Mouse (Mus musculus) myocyte (in vitro differentiated cells): Measurements from ENCODE around the gene Kremen1. TPM values are rescaled to one million over a fixed set of nuclear protein-coding genes. Genes with fewer than 3 reads are reported as not detected.

Experiments used
- H3K27me3 ChIP-seq: one replicate; pipeline ENCODE4 v1.6.1; 2011; ENCODE audit not compliant: control insufficient read depth, insufficient read depth, insufficient read length
- H3K36me3 ChIP-seq: one replicate; pipeline ENCODE4 v1.6.1; 2011; ENCODE audit not compliant: control insufficient read depth, insufficient read depth
- H3K4me2 ChIP-seq: one replicate; pipeline ENCODE4 v1.6.1; 2011; ENCODE audit warnings: low read depth, control low read depth
- H3K4me3 ChIP-seq: one replicate; pipeline ENCODE4 v1.5.1; 2011; ENCODE audit warnings: mild to moderate bottlenecking, control low read depth, moderate library complexity
- H3K79me2 ChIP-seq: one replicate; pipeline ENCODE4 v1.6.1; 2011; ENCODE audit not compliant: control insufficient read depth, insufficient read depth
- H3ac ChIP-seq: one replicate; pipeline ENCODE4 v1.6.1; 2011; ENCODE audit not compliant: control insufficient read depth, insufficient read length
- CEBPB ChIP-seq: IDR thresholded peaks from 2 replicates; pipeline ENCODE4 v1.6.1; 2011; ENCODE audit warnings: mild to moderate bottlenecking, moderate library complexity; ENCODE audit not compliant: poor library complexity, insufficient read depth, severe bottlenecking
- E2F4 ChIP-seq: IDR thresholded peaks from one replicate; pipeline ENCODE4 v1.6.1; 2011; ENCODE audit warnings: mild to moderate bottlenecking, control low read depth, moderate library complexity; ENCODE audit not compliant: insufficient read depth
- MAX ChIP-seq: IDR thresholded peaks from one replicate; pipeline ENCODE4 v1.6.1; 2011; ENCODE audit warnings: low read depth, mild to moderate bottlenecking, control low read depth
- MYOD1 ChIP-seq, 3 experiments: IDR thresholded peaks; one replicate each; pipeline ENCODE4 v1.6.1; 2011; ENCODE audit warnings: control low read depth in 2 of 3, low read depth in 2 of 3, mild to moderate bottlenecking in 2 of 3, moderate library complexity in 1 of 3; ENCODE audit not compliant: insufficient read length in 2 of 3, control insufficient read depth in 1 of 3
- MYOG ChIP-seq, 3 experiments: IDR thresholded peaks; one replicate each; pipeline ENCODE4 v1.6.1; 2011; ENCODE audit warnings: control low read depth in 2 of 3, low read depth in 2 of 3, mild to moderate bottlenecking in 2 of 3; ENCODE audit not compliant: insufficient read length in 2 of 3, control insufficient read depth in 1 of 3, insufficient read depth in 1 of 3
- POLR2A ChIP-seq: IDR thresholded peaks from one replicate; pipeline ENCODE4 v1.6.1; 2011; ENCODE audit warnings: low read depth, mild to moderate bottlenecking, control low read depth, moderate library complexity; ENCODE audit not compliant: insufficient read length
- POLR2AphosphoS2 ChIP-seq: IDR thresholded peaks from one replicate; pipeline ENCODE4 v1.6.1; 2011; ENCODE audit warnings: low read depth, control low read depth; ENCODE audit not compliant: insufficient read length
- REST ChIP-seq: IDR thresholded peaks from one replicate; pipeline ENCODE4 v1.6.1; 2011; ENCODE audit warnings: mild to moderate bottlenecking, control low read depth, moderate library complexity; ENCODE audit not compliant: insufficient read depth, insufficient read length
- SRF ChIP-seq: IDR thresholded peaks from one replicate; pipeline ENCODE4 v1.6.1; 2011; ENCODE audit warnings: low read depth; ENCODE audit not compliant: control insufficient read depth, insufficient read length
- TCF12 ChIP-seq: IDR thresholded peaks from one replicate; pipeline ENCODE4 v1.6.1; 2011; ENCODE audit warnings: mild to moderate bottlenecking, control low read depth; ENCODE audit not compliant: poor library complexity, insufficient read depth, severe bottlenecking
- TCF3 ChIP-seq: IDR thresholded peaks from one replicate; pipeline ENCODE4 v1.6.1; 2011; ENCODE audit warnings: low read depth, control low read depth; ENCODE audit not compliant: insufficient read length
- USF1 ChIP-seq: IDR thresholded peaks from one replicate; pipeline ENCODE4 v1.6.1; 2011; ENCODE audit warnings: low read depth, mild to moderate bottlenecking, control low read depth, moderate library complexity
- polyA plus RNA-seq: library from polyadenylated mRNA; unstranded; fragments of >200 nt; fragmentation: generic; extraction: Trizol; gene quantifications from one replicate; pipeline ENCODE4 v1.2.1, GENCODE M21; 2012; ENCODE audit warnings: missing spikeins

Kremen1 gene
- polyA plus RNA-seq, 1 experiment: 79.3 TPM

GRCm38 (mm10) chr11:5192084-5192516 lies 69.3 kb downstream of the Kremen1 start:
- TF ChIP-seq MYOD1 (IDR thresholded peaks at IDR 0.05; ENCODE audit: control insufficient read depth in 1 of 3, insufficient read length in 2 of 3, low read depth in 2 of 3): peak; percentile 74 to 100 (median 99)
- TF ChIP-seq TCF3: peak; percentile 90
- TF ChIP-seq MYOG (IDR thresholded peaks at IDR 0.05; ENCODE audit: control insufficient read depth in 1 of 3, insufficient read depth in 1 of 3, insufficient read length in 2 of 3, low read depth in 2 of 3): peak; percentile 59 to 97 (median 96)
- TF ChIP-seq REST: no peak
- TF ChIP-seq TCF12: peak; percentile 85
- Histone ChIP-seq H3K27me3 (no peaks in the 10 kb centered on the region), H3K36me3 (peaks cover 16% of the 10 kb centered on the region), H3ac (no peak overlapping the region), H3K4me3 (no peak overlapping the region), H3K79me2 (no peaks in the 10 kb centered on the region), H3K4me2 (peak overlapping the region; percentile 44)

- H3K36me3 ChIP-seq: no peaks in the 10 kb centered on the region
- no peak overlapping the region for H3ac ChIP-seq
- no peak for TF ChIP-seq MAX
- peak; percentile 26 for TF ChIP-seq USF1
- TF ChIP-seq MYOD1 (IDR thresholded peaks at IDR 0.05; ENCODE audit: control insufficient read depth in 1 of 3, insufficient read length in 2 of 3, low read depth in 2 of 3): peak in 2 of 3 experiments; percentile 86 to 95
- TF ChIP-seq MYOG (IDR thresholded peaks at IDR 0.05; ENCODE audit: control insufficient read depth in 1 of 3, insufficient read depth in 1 of 3, insufficient read length in 2 of 3, low read depth in 2 of 3): peak; percentile 45 to 88 (median 62)
- peak; percentile 14 for TF ChIP-seq POLR2AphosphoS2
- TF ChIP-seq SRF: no peak
- no peak for TF ChIP-seq CEBPB
- TF ChIP-seq REST: no peak
- peak; percentile 77 for TF ChIP-seq TCF12
- no peak for TF ChIP-seq E2F4
- peak; percentile 21 for TF ChIP-seq TCF3
- TF ChIP-seq POLR2A: no peak
- peak overlapping the region; percentile 8 for H3K4me2 ChIP-seq
- H3K4me3 ChIP-seq: no peak overlapping the region
- no peaks in the 10 kb centered on the region for H3K79me2 ChIP-seq
- no peaks in the 10 kb centered on the region for H3K27me3 ChIP-seq
Observed at GRCm38 (mm10) chr11:5189239-5189933, 72.0 kb downstream of the Kremen1 start.

- TF ChIP-seq USF1: no peak
- TF ChIP-seq E2F4: no peak
- TF ChIP-seq POLR2AphosphoS2: peak; percentile 22
- Histone ChIP-seq H3ac (no peak overlapping the region), H3K36me3 (no peaks in the 10 kb centered on the region), H3K4me3 (no peak overlapping the region), H3K27me3 (no peaks in the 10 kb centered on the region), H3K79me2 (no peaks in the 10 kb centered on the region), H3K4me2 (no peak overlapping the region)
Observed at GRCm38 (mm10) chr11:5188170-5188569, 73.2 kb downstream of the Kremen1 start.

- Histone ChIP-seq H3ac (no peak overlapping the region), H3K36me3 (no peaks in the 10 kb centered on the region), H3K4me2 (no peak overlapping the region), H3K27me3 (no peaks in the 10 kb centered on the region), H3K4me3 (no peak overlapping the region), H3K79me2 (no peaks in the 10 kb centered on the region)
- TF ChIP-seq TCF3 (no peak), MYOD1 (IDR thresholded peaks at IDR 0.05; ENCODE audit: control insufficient read depth in 1 of 3, insufficient read length in 2 of 3, low read depth in 2 of 3) (peak in 1 of 3 experiments; percentile 28)
Observed at GRCm38 (mm10) chr11:5184832-5185231, 76.5 kb downstream of the Kremen1 start.

GRCm38 (mm10) chr11:5184250-5184649 lies 77.1 kb downstream of the Kremen1 start:
- TF ChIP-seq SRF: no peak
- no peak for TF ChIP-seq POLR2AphosphoS2
- TF ChIP-seq MYOG (IDR thresholded peaks at IDR 0.05; ENCODE audit: control insufficient read depth in 1 of 3, insufficient read depth in 1 of 3, insufficient read length in 2 of 3, low read depth in 2 of 3): no peak
- no peak for TF ChIP-seq REST
- no peak for TF ChIP-seq MYOD1 (IDR thresholded peaks at IDR 0.05; ENCODE audit: control insufficient read depth in 1 of 3, insufficient read length in 2 of 3, low read depth in 2 of 3)
- no peak for TF ChIP-seq MAX
- no peak for TF ChIP-seq TCF3
- TF ChIP-seq TCF12: no peak
- no peak for TF ChIP-seq POLR2A
- no peak for TF ChIP-seq USF1
- TF ChIP-seq CEBPB: no peak
- TF ChIP-seq E2F4: no peak

More at GRCm38 (mm10) chr11:5184250-5184649, 77.1 kb downstream of the Kremen1 start:
- Histone ChIP-seq H3ac (no peak overlapping the region), H3K4me3 (no peak overlapping the region), H3K79me2 (no peaks in the 10 kb centered on the region), H3K36me3 (no peaks in the 10 kb centered on the region), H3K27me3 (no peaks in the 10 kb centered on the region), H3K4me2 (no peak overlapping the region)
